ENCODE assay signal across 1 mouse cellular context in genomic region chr11:86201037-86201786, GRCm38 (mm10).
TF ChIP-seq lines count a peak whose summit lies in the region.

Gene Brip1, minus strand, starts transcription at chr11:86201193.

TF ChIP-seq in CH12.LX, 34 proteins besides CTCF, POLR2A, EP300 and RAD21 (continued from another document):
- peak; percentile 28; the same call in 1 of the 2 replicates for TF ChIP-seq BHLHE40 (IDR thresholded peaks at IDR 0.05; ENCODE audit: low read depth, low read length)
- TF ChIP-seq JUN (IDR thresholded peaks at IDR 0.05; ENCODE audit: insufficient read depth, low read depth, low read length), result no peak
- no peak for TF ChIP-seq RCOR1 (conservative IDR thresholded peaks at IDR 0.05; ENCODE audit: low read depth, low read length)
- peak; percentile 61; the same call in 1 of the 2 replicates for TF ChIP-seq MEF2A (IDR thresholded peaks at IDR 0.05; ENCODE audit: borderline replicate concordance, low read depth, low read length)
- TF ChIP-seq ZNF384 (IDR thresholded peaks at IDR 0.05; ENCODE audit: low read depth, low read length), result peak; percentile 91
- peak; percentile 94 for TF ChIP-seq MYC (IDR thresholded peaks at IDR 0.05; ENCODE audit: low read depth, low read length)
- TF ChIP-seq SIN3A (IDR thresholded peaks at IDR 0.05; ENCODE audit: low read length), result peak; percentile 90
- no peak for TF ChIP-seq ZMIZ1 (IDR thresholded peaks at IDR 0.05; ENCODE audit: low read depth, low read length)
